Mouse (Mus musculus) thymus, postnatal 25 days (tissue): ENCODE measurements around the gene Zfand6.
A peak's percentile ranks its signal among the peaks of the same experiment; 100 is the strongest.

Source experiments
- DNase-seq: peaks from one replicate; pipeline ENCODE4 v3.0.0; 2022

The Zfand6 gene

GRCm38 (mm10) chr7:84689251-84690100 is at the start of gene Zfand6:
Zfand6 (minus strand) TSS chr7:84689959.
- DNase-seq: peak; percentile 94

GRCm38 (mm10) chr7:84736803-84737202 is 47.0 kb upstream of the Zfand6 start:
- no peak for DNase-seq

- DNase-seq: no peak
These were observed 43.3 kb upstream of the Zfand6 start for GRCm38 (mm10) chr7:84733038-84733437.

GRCm38 (mm10) chr7:84732052-84732451 is 42.3 kb upstream of the Zfand6 start:
- no peak for DNase-seq

- no peak for DNase-seq
These were observed 41.3 kb upstream of the Zfand6 start for GRCm38 (mm10) chr7:84731076-84731475.

- DNase-seq: no peak
These were observed 33.2 kb upstream of the Zfand6 start for GRCm38 (mm10) chr7:84722804-84723459.

GRCm38 (mm10) chr7:84710287-84710958 is 20.7 kb upstream of the Zfand6 start:
- DNase-seq: no peak

GRCm38 (mm10) chr7:84706877-84707276 is 17.1 kb upstream of the Zfand6 start:
- no peak for DNase-seq

GRCm38 (mm10) chr7:84690101-84690509 is 346 bp upstream of the Zfand6 start:
- DNase-seq: no peak

- peak; percentile 8 for DNase-seq
These were observed 1.8 kb downstream of the Zfand6 start for GRCm38 (mm10) chr7:84687653-84688580.

GRCm38 (mm10) chr7:84686380-84686779 is 3.4 kb downstream of the Zfand6 start:
- no peak for DNase-seq

GRCm38 (mm10) chr7:84684675-84685074 is 5.1 kb downstream of the Zfand6 start:
- DNase-seq: no peak

- no peak for DNase-seq
These were observed 8.2 kb downstream of the Zfand6 start for GRCm38 (mm10) chr7:84681558-84681957.

- no peak for DNase-seq
These were observed 8.8 kb downstream of the Zfand6 start for GRCm38 (mm10) chr7:84680931-84681330.

- no peak for DNase-seq
These were observed 9.7 kb downstream of the Zfand6 start for GRCm38 (mm10) chr7:84680092-84680491.

GRCm38 (mm10) chr7:84679264-84679663 is 10.5 kb downstream of the Zfand6 start:
- peak; percentile 69 for DNase-seq

GRCm38 (mm10) chr7:84673103-84673502 is 16.7 kb downstream of the Zfand6 start:
- no peak for DNase-seq

- no peak for DNase-seq
These were observed 20.1 kb downstream of the Zfand6 start for GRCm38 (mm10) chr7:84669554-84670152.

- no peak for DNase-seq
These were observed 21.8 kb downstream of the Zfand6 start for GRCm38 (mm10) chr7:84667946-84668345.

GRCm38 (mm10) chr7:84652740-84653139 is 37.0 kb downstream of the Zfand6 start:
- DNase-seq: no peak

- DNase-seq: no peak
These were observed 37.8 kb downstream of the Zfand6 start for GRCm38 (mm10) chr7:84651987-84652321.

- DNase-seq: no peak
These were observed 38.3 kb downstream of the Zfand6 start for GRCm38 (mm10) chr7:84651303-84651986.
